Mouse (Mus musculus): ENCODE measurements around the gene Thtpa. TPM values are rescaled to one million over a fixed set of nuclear protein-coding genes. Genes with fewer than 3 reads are reported as not detected.

The Thtpa gene
- polyA plus RNA-seq, 1 experiment from 2014 or later = 31.8 TPM

DNA sequence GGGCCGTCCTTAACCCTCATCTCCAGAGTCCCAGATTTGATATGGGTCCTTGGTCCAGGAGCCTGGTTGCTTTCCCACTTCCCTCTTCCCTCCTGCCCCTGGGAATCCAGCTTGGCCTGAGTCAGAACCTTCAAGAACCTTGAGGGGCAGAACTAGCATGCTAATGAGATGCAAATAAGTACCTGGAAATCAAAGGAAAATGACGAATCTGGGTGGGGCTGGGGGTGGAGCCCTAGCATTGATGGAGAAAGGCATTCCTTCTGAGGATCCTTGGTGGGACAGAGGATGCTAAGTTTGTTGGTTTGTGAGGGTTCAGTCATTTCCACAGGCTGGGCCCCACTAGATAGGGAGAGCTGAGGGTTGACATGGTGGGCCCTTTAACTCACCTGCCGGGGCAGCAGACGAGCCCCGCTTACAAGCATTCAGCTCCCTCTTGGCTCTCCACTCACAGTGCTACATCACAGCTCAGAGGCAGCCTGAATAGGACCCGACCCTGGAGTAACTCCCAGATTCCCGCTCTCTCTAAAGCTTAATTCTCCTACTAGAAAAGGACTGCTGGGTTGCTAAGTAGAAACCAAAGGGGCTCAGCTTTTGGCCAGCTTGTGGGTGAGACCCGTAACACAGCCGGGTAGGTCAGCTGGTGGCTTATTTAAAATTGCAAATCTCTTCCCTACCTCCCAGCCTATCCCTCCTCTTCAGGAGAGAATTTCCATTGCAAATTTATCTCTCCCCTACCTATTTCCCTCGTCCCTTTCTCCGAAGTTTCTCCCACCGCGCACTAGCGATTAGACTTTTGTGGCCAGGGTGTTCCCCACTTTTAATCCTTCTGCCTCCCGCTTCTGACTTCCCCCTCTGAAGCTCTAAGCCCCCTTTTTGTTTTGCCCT lies 16.9 kb upstream of the Thtpa start:
- ChIA-PET CTCF (interaction anchor here (0.6 to 5.9 kb wide), 10 partner anchors 10 to 62 kb away, joined by 3 to 79 read pairs (median 6); partner anchors contain the start of genes Ngdn and Thtpa), POLR2A (interaction anchor here (0.7 kb wide), 1 partner anchor 50 kb away, joined by 3 read pairs; no protein-coding TSS in a partner anchor)
- in situ Hi-C loops (cut with MboI; ENCODE audit: low pct_unique_long_range_greater_than_20kb) = no loop called here
- DNase-seq (ENCODE audit: low read depth, low spot score) (no peak), ATAC-seq (no peak)
- TF ChIP-seq CTCF (IDR thresholded peaks at IDR 0.05) = no peak
- no peaks in the 10 kb centered on the region for H3K27me3 ChIP-seq

DNA sequence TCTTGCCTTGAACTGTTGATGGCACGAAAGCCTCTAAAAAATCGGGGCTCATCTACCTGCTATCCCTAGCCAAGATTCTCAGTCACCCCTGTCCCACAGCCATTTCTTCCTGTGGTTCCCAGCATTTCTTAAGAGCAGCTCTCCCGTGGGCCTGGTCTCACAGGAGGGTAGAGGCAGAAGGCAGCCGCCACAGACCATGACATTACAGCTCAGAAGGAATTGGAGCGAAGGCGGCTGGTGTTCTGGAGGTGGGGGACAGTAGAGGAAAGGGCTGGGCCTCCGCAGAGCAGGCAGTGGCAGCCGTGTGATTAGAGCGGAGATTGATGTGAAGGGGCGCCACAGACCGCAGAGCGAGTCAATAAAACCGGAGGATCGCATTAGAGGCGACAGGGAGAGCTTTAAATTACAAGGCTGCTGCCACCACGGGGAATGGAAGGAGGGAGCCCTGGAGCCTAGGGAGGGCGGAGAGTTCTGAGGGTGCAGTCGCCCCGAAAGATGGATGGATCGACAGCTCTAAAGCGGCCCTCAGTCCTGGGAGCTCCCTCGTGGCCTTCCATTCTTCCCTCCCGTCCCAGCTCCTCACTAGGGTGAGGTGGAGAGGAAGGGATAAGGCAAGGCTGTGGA lies 16.1 kb upstream of the Thtpa start:
- in situ Hi-C loops (cut with MboI; ENCODE audit: low pct_unique_long_range_greater_than_20kb) = no loop called here
- POLR2A ChIA-PET = interaction anchor here (0.7 kb wide), 1 partner anchor 51 kb away, joined by 3 read pairs; no protein-coding TSS in a partner anchor
- ATAC-seq (no peak), DNase-seq (ENCODE audit: low read depth, low spot score) (no peak)
- CTCF ChIA-PET = interaction anchor here (1.0 to 5.9 kb wide), 9 partner anchors 9 to 63 kb away, joined by 3 to 79 read pairs (median 7); partner anchors contain the start of genes Ngdn and Thtpa
- no peak for TF ChIP-seq CTCF (IDR thresholded peaks at IDR 0.05)
- H3K27me3 ChIP-seq = no peaks in the 10 kb centered on the region

DNA sequence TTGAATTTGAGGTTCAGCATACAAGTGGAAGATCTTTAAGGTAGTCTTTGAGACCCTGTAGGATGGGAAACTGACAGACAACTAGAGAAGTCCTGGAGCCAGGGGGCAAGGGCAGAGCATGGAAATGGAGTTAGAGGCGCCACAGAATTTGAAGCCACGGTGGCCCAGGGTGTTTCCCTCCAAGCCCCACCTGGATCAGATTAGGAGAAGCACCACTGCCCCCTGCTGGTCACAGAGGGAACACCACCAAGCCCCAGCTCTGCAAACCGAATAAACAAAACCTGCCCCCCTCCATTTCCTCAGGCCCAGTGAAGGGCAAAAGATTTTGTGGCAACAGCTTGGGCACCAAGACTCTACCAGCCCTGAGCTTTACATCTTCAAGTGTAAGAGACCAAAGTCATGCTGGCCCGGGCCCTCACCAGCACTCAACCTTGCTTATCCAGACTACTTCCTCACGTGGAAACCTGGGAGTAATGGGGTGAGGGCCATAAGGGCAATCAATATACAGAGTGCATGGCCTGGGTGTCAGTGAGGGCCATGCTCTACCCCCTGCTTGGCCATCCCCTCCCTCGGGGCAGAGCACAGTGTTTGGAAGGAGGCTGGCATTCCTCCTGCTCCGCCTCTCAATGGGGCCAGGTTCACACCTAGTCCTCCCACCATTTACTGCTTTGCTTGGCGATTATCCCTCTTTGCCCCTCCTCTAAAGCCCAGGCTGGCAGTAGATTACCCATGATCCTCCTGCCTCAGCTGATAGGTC lies 15.2 kb upstream of the Thtpa start:
- in situ Hi-C loops (cut with MboI; ENCODE audit: low pct_unique_long_range_greater_than_20kb) = no loop called here
- ChIA-PET POLR2A (no interaction called here), CTCF (interaction anchor here (1.0 to 5.9 kb wide), 9 partner anchors 8 to 54 kb away, joined by 3 to 79 read pairs (median 7); partner anchors contain the start of gene Thtpa)
- ATAC-seq (peak; percentile 46), DNase-seq (ENCODE audit: low read depth, low spot score) (no peak)
- no peaks in the 10 kb centered on the region for H3K27me3 ChIP-seq
- TF ChIP-seq CTCF (IDR thresholded peaks at IDR 0.05) = no peak

DNA sequence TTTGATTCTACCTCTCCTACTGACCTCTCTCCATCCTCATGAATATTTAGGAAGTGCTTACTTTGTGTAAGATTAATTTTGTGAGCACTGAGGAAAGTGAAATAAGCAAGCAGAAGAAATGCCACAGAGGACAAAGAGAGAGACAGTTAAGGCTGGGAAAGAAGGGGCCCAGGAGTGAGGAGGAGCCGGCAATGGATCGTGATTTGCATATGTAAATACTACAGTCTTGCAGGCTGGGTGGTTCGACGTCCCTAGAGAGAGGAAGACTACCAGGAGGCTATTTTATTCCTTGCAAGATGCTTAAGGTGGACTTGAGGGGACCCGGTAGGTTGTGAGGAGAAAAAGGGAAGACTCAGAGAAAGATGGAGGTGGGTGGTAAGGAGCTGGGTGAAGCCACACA lies 13.5 kb upstream of the Thtpa start:
- CTCF ChIA-PET = interaction anchor here (1.8 kb wide), 1 partner anchor 16 kb away, joined by 5 read pairs; no protein-coding TSS in a partner anchor
- no peak for DNase-seq (ENCODE audit: low read depth, low spot score)
- ATAC-seq = no peak
- no peaks in the 10 kb centered on the region for H3K27me3 ChIP-seq
- in situ Hi-C loops (cut with MboI; ENCODE audit: low pct_unique_long_range_greater_than_20kb) = loop anchor here (5.0 kb wide), 2 partner anchors 54 to 179 kb away; no protein-coding TSS in a partner anchor
- no peak for TF ChIP-seq CTCF (IDR thresholded peaks at IDR 0.05)
- POLR2A ChIA-PET = interaction anchor here (1.1 kb wide), 1 partner anchor 23 kb away, joined by 3 read pairs; no protein-coding TSS in a partner anchor

DNA sequence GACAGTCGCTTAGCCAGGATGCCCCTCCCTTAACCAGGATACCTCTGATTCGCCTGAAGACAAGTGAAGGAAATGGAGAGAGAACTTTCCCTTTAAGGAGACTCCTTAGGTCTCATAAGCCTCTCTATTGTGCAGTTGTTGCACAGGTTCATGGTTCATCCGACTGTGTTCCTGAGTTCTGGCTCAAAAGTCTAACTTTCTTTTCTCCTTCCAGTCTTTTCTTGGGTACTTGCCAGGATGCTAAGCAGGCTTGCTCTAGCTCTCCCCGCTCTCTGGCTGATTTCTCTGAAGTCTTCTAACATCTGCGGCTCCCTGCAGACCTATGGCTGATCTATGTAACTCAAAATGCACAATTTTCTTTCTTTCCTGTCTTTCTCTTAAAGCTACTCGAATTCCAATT lies 11.1 kb upstream of the Thtpa start:
- ChIA-PET CTCF (interaction anchor here (0.8 to 2.3 kb wide), 7 partner anchors 9 to 355 kb away, joined by 3 to 10 read pairs (median 4); no protein-coding TSS in a partner anchor), POLR2A (interaction anchor here (0.6 to 1.5 kb wide), 2 partner anchors 13 to 55 kb away, joined by 3 to 4 read pairs; no protein-coding TSS in a partner anchor)
- H3K27me3 ChIP-seq = no peaks in the 10 kb centered on the region
- DNase-seq (ENCODE audit: low read depth, low spot score) = no peak
- no peak for ATAC-seq
- no peak for TF ChIP-seq CTCF (IDR thresholded peaks at IDR 0.05)
- in situ Hi-C loops (cut with MboI; ENCODE audit: low pct_unique_long_range_greater_than_20kb) = loop anchor here (5.0 kb wide), 2 partner anchors 56 to 181 kb away; no protein-coding TSS in a partner anchor

DNA sequence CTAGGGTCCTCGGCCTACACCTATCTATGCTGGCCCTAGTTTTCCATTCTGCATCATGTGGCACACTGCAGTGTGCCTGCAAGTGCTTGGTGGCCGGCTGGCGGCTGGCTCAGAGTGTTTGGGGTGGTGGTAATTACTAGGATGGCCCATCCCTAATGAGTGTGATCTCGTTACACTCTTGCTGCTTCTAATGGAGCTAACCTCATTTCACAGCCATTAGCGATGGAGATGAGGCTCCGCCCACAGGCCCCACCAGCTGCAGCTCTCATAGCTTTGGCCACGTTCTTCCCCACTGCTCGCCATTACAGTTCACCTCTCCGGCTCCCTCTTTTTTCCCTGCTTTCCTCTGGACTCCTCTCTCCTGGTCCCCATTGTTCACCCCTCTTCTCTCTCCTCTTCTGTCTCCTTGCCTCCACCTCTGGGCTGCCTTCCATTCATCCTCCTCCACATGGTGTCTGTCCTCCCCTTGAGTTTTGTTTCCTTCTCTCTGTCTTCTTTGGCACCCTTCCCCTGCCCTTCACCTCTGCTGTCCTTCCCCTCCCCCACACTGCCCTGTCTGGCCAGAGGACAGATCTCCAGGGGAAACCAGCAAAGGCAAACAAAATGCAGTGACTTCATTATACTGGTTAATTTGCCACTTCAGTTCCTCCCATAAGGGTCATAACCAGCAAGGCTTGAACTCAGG lies 9.1 kb upstream of the Thtpa start:
- no peaks in the 10 kb centered on the region for H3K27me3 ChIP-seq
- TF ChIP-seq CTCF (IDR thresholded peaks at IDR 0.05) = no peak
- no peak for DNase-seq (ENCODE audit: low read depth, low spot score)
- CTCF ChIA-PET = interaction anchor here (1.2 to 2.3 kb wide), 2 partner anchors 39 to 57 kb away, joined by 3 to 10 read pairs; no protein-coding TSS in a partner anchor
- ATAC-seq = no peak
- in situ Hi-C loops (cut with MboI; ENCODE audit: low pct_unique_long_range_greater_than_20kb) = no loop called here
- POLR2A ChIA-PET = no interaction called here

DNA sequence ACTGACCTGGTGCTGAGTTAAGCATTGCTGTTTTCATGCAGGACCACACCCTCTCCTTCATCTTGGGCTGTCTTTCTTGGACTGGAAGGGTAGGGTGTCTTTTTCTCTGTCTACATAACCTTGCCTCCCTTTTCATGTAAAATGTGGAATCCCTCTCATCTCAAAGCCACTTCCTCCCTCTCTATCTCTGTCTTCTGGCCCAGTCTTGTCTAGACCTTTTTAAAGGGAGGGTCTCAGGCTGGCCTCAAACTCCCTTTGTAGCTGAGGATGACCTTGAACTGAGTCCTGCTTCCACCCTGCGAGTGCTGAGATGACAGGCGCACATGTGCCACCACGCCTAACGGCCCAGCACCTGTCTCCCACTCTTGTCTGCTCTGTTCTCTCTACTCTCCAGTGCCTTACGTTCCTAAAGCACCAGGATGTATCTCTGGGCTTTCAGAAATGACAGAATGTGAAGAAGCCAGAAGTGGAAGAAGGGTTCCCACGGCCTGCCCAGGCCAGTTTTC lies 8.5 kb upstream of the Thtpa start:
- POLR2A ChIA-PET = no interaction called here
- no peak for TF ChIP-seq CTCF (IDR thresholded peaks at IDR 0.05)
- CTCF ChIA-PET = interaction anchor here (2.3 kb wide), 1 partner anchor 58 kb away, joined by 10 read pairs; no protein-coding TSS in a partner anchor
- no peaks in the 10 kb centered on the region for H3K27me3 ChIP-seq
- DNase-seq (ENCODE audit: low read depth, low spot score) (no peak), ATAC-seq (no peak)
- in situ Hi-C loops (cut with MboI; ENCODE audit: low pct_unique_long_range_greater_than_20kb) = no loop called here

DNA sequence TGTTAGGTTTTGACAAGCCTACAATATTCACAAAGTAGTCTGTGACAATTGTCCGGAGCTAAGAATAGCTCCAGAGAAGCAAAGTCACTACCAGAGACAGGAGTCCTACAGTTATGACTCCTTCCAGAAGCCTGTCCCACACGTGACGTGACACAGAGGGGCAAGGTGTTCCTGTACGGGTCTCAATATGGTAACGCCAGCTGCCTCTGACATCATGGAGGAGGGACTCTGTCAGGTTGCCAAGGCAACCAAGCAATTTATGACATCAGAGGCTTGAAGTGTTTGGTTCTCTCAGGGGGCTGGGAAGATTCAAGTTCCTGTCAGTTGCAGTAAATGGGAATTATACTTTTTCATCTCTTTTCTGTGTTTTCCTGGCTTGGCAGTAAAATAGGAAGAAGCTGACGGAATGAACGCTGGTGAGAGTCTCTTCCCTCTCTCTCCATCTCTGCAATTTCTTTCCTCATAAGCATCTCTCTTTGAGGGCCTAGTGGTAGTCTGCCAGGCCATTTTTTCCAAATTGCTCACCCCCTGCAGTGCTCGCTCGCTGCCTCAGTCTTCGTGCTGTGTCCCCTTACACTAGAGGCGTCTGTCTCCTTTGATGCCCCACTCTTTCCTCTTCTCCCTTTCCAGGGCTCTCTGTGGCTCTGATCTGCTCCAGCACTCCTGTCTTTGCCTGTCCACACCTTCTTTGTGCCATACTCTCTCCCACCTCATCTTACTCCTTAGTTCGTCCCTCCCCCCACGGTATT lies 5.2 kb upstream of the Thtpa start:
- ChIA-PET CTCF (interaction anchor here (1.5 kb wide), 1 partner anchor 10 kb away, joined by 4 read pairs; no protein-coding TSS in a partner anchor), POLR2A (no interaction called here)
- no peaks in the 10 kb centered on the region for H3K27me3 ChIP-seq
- in situ Hi-C loops (cut with MboI; ENCODE audit: low pct_unique_long_range_greater_than_20kb) = no loop called here
- no peak for TF ChIP-seq CTCF (IDR thresholded peaks at IDR 0.05)
- ATAC-seq (no peak), DNase-seq (ENCODE audit: low read depth, low spot score) (no peak)
